Mouse (Mus musculus): ENCODE results near the gene Gfer. TPM values are rescaled to one million over a fixed set of nuclear protein-coding genes. Genes with fewer than 3 reads are reported as not detected.

Gene Gfer
- polyA plus RNA-seq, 1 experiment from 2014 or later = 16.2 TPM

Other genes starting within 250 kb of the Gfer start
- gene E4f1, start 225.8 kb downstream of the Gfer start, polyA plus RNA-seq (2018) = 7.7 to 13.8 TPM (median 10.3 TPM) in 3 replicates
- 7.0 to 22.6 TPM (median 15.0 TPM) in 3 replicates for gene Pgp, start 225.8 kb downstream of the Gfer start, polyA plus RNA-seq (2018)
- gene Bricd5, start 222.3 kb downstream of the Gfer start, polyA plus RNA-seq (2018) = not detected in 3 replicates
- 10.9 to 13.2 TPM (median 11.6 TPM) in 3 replicates for gene Mlst8, start 217.1 kb downstream of the Gfer start, polyA plus RNA-seq (2018)
- not detected in 3 replicates for gene Caskin1, start 207.6 kb downstream of the Gfer start, polyA plus RNA-seq (2018)
- gene Traf7, start 168.2 kb downstream of the Gfer start, polyA plus RNA-seq (2018) = 42.9 to 61.3 TPM (median 48.4 TPM) in 3 replicates
- gene Rab26, start 161.9 kb downstream of the Gfer start, polyA plus RNA-seq (2018) = not detected in 3 replicates
- gene Pkd1, start 146.3 kb downstream of the Gfer start, polyA plus RNA-seq (2018) = 9.7 to 18.0 TPM (median 16.3 TPM) in 3 replicates
- 33.7 to 43.4 TPM (median 35.5 TPM) in 3 replicates for gene Tsc2, start 63.5 kb downstream of the Gfer start, polyA plus RNA-seq (2018)
- 3.1 to 5.8 TPM (median 3.7 TPM) in 3 replicates for gene Nthl1, start 63.5 kb downstream of the Gfer start, polyA plus RNA-seq (2018)
- gene Slc9a3r2, start 45.8 kb downstream of the Gfer start, polyA plus RNA-seq (2018) = 0.15 TPM in 1 of 3 replicates, not detected in the others
- not detected in 3 replicates for gene Npw, start 37.7 kb downstream of the Gfer start, polyA plus RNA-seq (2018)
- 8.0 to 14.3 TPM (median 12.2 TPM) in 3 replicates for gene Zfp598, start 26.5 kb downstream of the Gfer start, polyA plus RNA-seq (2018)
- gene Syngr3, start 6.2 kb downstream of the Gfer start, polyA plus RNA-seq (2018) = 0.14 to 0.76 TPM (median 0.19 TPM) in 3 replicates
- gene Noxo1, start 78 bp upstream of the Gfer start, polyA plus RNA-seq (2018) = 0.50 to 3.8 TPM (median 0.72 TPM) in 3 replicates
- gene Tbl3, start 11.5 kb upstream of the Gfer start, polyA plus RNA-seq (2018) = 10.6 to 22.6 TPM (median 18.7 TPM) in 3 replicates
- not detected in 3 replicates for gene Rnf151, start 21.9 kb upstream of the Gfer start, polyA plus RNA-seq (2018)
- 612 to 1,759 TPM (median 1,226 TPM) in 3 replicates for gene Rps2, start 22.0 kb upstream of the Gfer start, polyA plus RNA-seq (2018)
- gene Ndufb10, start 28.3 kb upstream of the Gfer start, polyA plus RNA-seq (2018) = 128 to 178 TPM (median 156 TPM) in 3 replicates
- not detected in 3 replicates for gene Rpl3l, start 31.7 kb upstream of the Gfer start, polyA plus RNA-seq (2018)
- 145 to 266 TPM (median 156 TPM) in 3 replicates for gene Msrb1, start 40.5 kb upstream of the Gfer start, polyA plus RNA-seq (2018)
- gene Hs3st6, start 56.8 kb upstream of the Gfer start, polyA plus RNA-seq (2018) = not detected in 3 replicates
- not detected in 3 replicates for gene Meiob, start 108.1 kb upstream of the Gfer start, polyA plus RNA-seq (2018)
- gene Hagh, start 144.0 kb upstream of the Gfer start, polyA plus RNA-seq (2018) = 27.7 to 43.0 TPM (median 28.4 TPM) in 3 replicates
- gene Fahd1, start 154.2 kb upstream of the Gfer start, polyA plus RNA-seq (2018) = 6.7 to 11.2 TPM (median 10.4 TPM) in 3 replicates
- gene Igfals, start 169.8 kb upstream of the Gfer start, polyA plus RNA-seq (2018) = not detected in 3 replicates
- 22.4 to 61.4 TPM (median 44.7 TPM) in 3 replicates for gene Nubp2, start 190.2 kb upstream of the Gfer start, polyA plus RNA-seq (2018)
- gene Spsb3, start 190.5 kb upstream of the Gfer start, polyA plus RNA-seq (2018) = 17.0 to 23.2 TPM (median 18.9 TPM) in 3 replicates
- 4.6 to 7.3 TPM (median 7.2 TPM) in 3 replicates for gene Eme2, start 198.9 kb upstream of the Gfer start, polyA plus RNA-seq (2018)
- 22.2 to 58.4 TPM (median 43.9 TPM) in 3 replicates for gene Mrps34, start 199.0 kb upstream of the Gfer start, polyA plus RNA-seq (2018)
- gene Nme3, start 200.3 kb upstream of the Gfer start, polyA plus RNA-seq (2018) = 8.8 to 36.2 TPM (median 19.0 TPM) in 3 replicates
- 14.8 to 33.6 TPM (median 23.5 TPM) in 3 replicates for gene Mapk8ip3, start 240.8 kb upstream of the Gfer start, polyA plus RNA-seq (2018)

Measured in macrophage (primary cell).